Mouse (Mus musculus) adrenal gland, adult 8-10 months (tissue): Measurements from ENCODE around the gene Adam6b. TPM values are rescaled to one million over a fixed set of nuclear protein-coding genes. Genes with fewer than 3 reads are reported as not detected.
"Not testable (repeated sequence)": the region's sequence is repeated elsewhere in the genome, so short reads cannot be mapped to it uniquely, and the experiment has no call there.

Experiments used
- DNase-seq: peaks from one replicate; pipeline ENCODE4 v3.0.0; 2022
- total RNA-seq, 4 experiments: library from RNA; stranded (reverse); gene quantifications; 2 replicates each; pipeline ENCODE4 v1.2.4; 2022

Gene Adam6b
- total RNA-seq, result under 1 TPM in 1 of 4 experiments, not detected in 3; 0.11 TPM

- not testable (repeated sequence) for DNase-seq
These were observed at the start of gene Adam6b for GRCm38 (mm10) chr12:113489211-113489610. TSS of gene Adam6b (plus strand) at chr12:113489511.

- DNase-seq, result no peak
These were observed 43.2 kb upstream of the Adam6b start for GRCm38 (mm10) chr12:113446061-113446460.

- no peak for DNase-seq
These were observed 13.1 kb upstream of the Adam6b start for GRCm38 (mm10) chr12:113476164-113476563.

GRCm38 (mm10) chr12:113482147-113482546, 7.2 kb upstream of the Adam6b start:
- DNase-seq, result no peak

- no peak for DNase-seq
These were observed 6.5 kb upstream of the Adam6b start for GRCm38 (mm10) chr12:113482661-113483389.

- no peak for DNase-seq
These were observed 5.7 kb upstream of the Adam6b start for GRCm38 (mm10) chr12:113483492-113484162.

- no peak for DNase-seq
These were observed 4.3 kb upstream of the Adam6b start for GRCm38 (mm10) chr12:113484971-113485485.

GRCm38 (mm10) chr12:113487693-113488092, 1.6 kb upstream of the Adam6b start:
- DNase-seq, result peak; percentile 39

GRCm38 (mm10) chr12:113525901-113526300, 36.6 kb downstream of the Adam6b start:
- no peak for DNase-seq

Other genes starting within 250 kb of the Adam6b start
- not detected for gene Adam6a, start 54.4 kb downstream of the Adam6b start, total RNA-seq